12 mouse cellular contexts compared by ENCODE assay signal in the genomic region with DNA sequence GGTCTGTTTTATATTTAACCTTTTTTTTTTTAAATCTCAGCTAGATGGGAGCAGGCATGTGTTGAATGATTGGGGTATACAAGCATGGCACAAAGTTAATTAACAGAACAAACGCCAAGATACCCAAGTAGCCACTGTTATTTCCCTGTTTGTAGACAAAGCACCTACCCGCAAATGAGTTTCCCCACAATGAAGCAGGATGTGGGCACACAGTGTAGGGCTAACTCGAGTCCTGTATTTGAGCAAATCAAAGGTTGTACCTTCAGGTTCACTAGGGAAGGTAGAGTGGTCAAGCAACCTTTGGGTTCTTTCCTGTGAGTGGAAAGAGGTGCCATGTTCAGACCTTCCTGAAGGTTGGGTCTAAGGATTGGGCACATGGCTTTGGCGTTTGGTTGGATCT. TPM values are rescaled to one million over a fixed set of nuclear protein-coding genes. Genes with fewer than 3 reads are reported as not detected.
A peak's percentile ranks its signal among the peaks of the same experiment; 100 is the strongest.
DNase-seq lines count a peak whose midpoint lies in the region; ATAC-seq and TF ChIP-seq lines count a peak whose summit lies in the region.
"Had no signal": no experiment of that assay in that cellular context is flagged by ENCODE, and none has a peak within 500 bp of the region (broad histone marks: within the 10 kb centered on the region; RNA-seq: fewer than 3 reads in every experiment).

No protein-coding gene starts in this region.

- peaks cover 53% of the 10 kb centered on the region for H3K4me1 ChIP-seq in heart, postnatal 0 days (ENCODE audit: control insufficient read depth, insufficient read depth)
- H3K4me1 ChIP-seq in neural tube, embryonic 13.5 days (replicated peaks), result peaks cover 33% of the 10 kb centered on the region
- H3K4me1 ChIP-seq in liver, embryonic 12.5 days, result peaks cover 73% of the 10 kb centered on the region

- no peak for DNase-seq in heart, postnatal 0 days (ENCODE audit: low spot score)
- no peak for DNase-seq in heart, adult 9 months (ENCODE audit: low spot score in 2 of 2)
- no peak for DNase-seq in neural tube, embryonic 10.5 days (ENCODE audit: extremely low spot score, low spot score)
- no peak for DNase-seq in c-Kit-positive CD71-positive TER-119-positive erythroid progenitor cells, embryonic 14.5 days (ENCODE audit: low spot score)
- DNase-seq in thymus, postnatal 25 days, result no peak
- no peak for DNase-seq in adrenal gland, adult 8-10 months
- DNase-seq: adrenal gland, postnatal 36 days; lung, postnatal 14 days; spleen, adult 18-20 months had no signal

- no peak overlapping the region for H3K9ac ChIP-seq in heart, postnatal 0 days (replicated peaks; ENCODE audit: low read depth, low read length)
- no peak overlapping the region for H3K9ac ChIP-seq in neural tube, embryonic 13.5 days
- no peak overlapping the region for H3K9ac ChIP-seq in liver, embryonic 12.5 days
- H3K9ac ChIP-seq: forebrain, embryonic 13.5 days had no signal

- no peaks in the 10 kb centered on the region for H3K9me3 ChIP-seq in heart, postnatal 0 days (replicated peaks; ENCODE audit: control insufficient read depth, low read length)
- no peaks in the 10 kb centered on the region for H3K9me3 ChIP-seq in neural tube, embryonic 13.5 days
- no peaks in the 10 kb centered on the region for H3K9me3 ChIP-seq in liver, embryonic 12.5 days (replicated peaks)
- H3K9me3 ChIP-seq: forebrain, embryonic 13.5 days had no signal

- WGBS in heart, postnatal 0 days, result 81% methylated on average over 4 of the region's 4 CpGs
- 87% methylated on average over 4 of the region's 4 CpGs for WGBS in neural tube, embryonic 13.5 days
- WGBS in liver, embryonic 12.5 days (ENCODE audit: insufficient replicate concordance), result 60% methylated on average over 4 of the region's 4 CpGs

- TF ChIP-seq EP300 in heart, postnatal 0 days (IDR thresholded peaks at IDR 0.05; ENCODE audit: low read depth), result no peak

- H3K27ac ChIP-seq in heart, postnatal 0 days (ENCODE audit: low read depth), result peak overlapping the region; percentile 76
- H3K27ac ChIP-seq in neural tube, embryonic 13.5 days (replicated peaks), result peak overlapping the region; percentile 28; the same call in 1 of the 2 replicates
- 0 out of 2 replicates have a peak overlapping the region, but pooled peaks have one; percentile 23 for H3K27ac ChIP-seq in liver, embryonic 12.5 days
- H3K27ac ChIP-seq: forebrain, embryonic 13.5 days had no signal

- H3K4me3 ChIP-seq in heart, postnatal 0 days (ENCODE audit: low read depth, low read length), result no peak overlapping the region
- no peak overlapping the region for H3K4me3 ChIP-seq in neural tube, embryonic 13.5 days
- H3K4me3 ChIP-seq in liver, embryonic 12.5 days, result no peak overlapping the region
- H3K4me3 ChIP-seq: forebrain, embryonic 13.5 days had no signal

- TF ChIP-seq CTCF in heart, postnatal 0 days (IDR thresholded peaks at IDR 0.05; ENCODE audit: low read depth), result no peak

- no peak for ATAC-seq in heart, postnatal 0 days (ENCODE audit: insufficient read depth, low read depth)
- no peak for ATAC-seq in neural tube, embryonic 13.5 days (ENCODE audit: low read depth)
- no peak for ATAC-seq in liver, embryonic 12.5 days
- ATAC-seq: forebrain, embryonic 13.5 days had no signal

- H3K36me3 ChIP-seq in heart, postnatal 0 days (replicated peaks; ENCODE audit: control insufficient read depth, insufficient read depth, low read length), result no peaks in the 10 kb centered on the region
- no peaks in the 10 kb centered on the region for H3K36me3 ChIP-seq in neural tube, embryonic 13.5 days
- no peaks in the 10 kb centered on the region for H3K36me3 ChIP-seq in liver, embryonic 12.5 days

- H3K27me3 ChIP-seq in heart, postnatal 0 days (ENCODE audit: control insufficient read depth, insufficient read depth, low read length), result no peaks in the 10 kb centered on the region
- no peaks in the 10 kb centered on the region for H3K27me3 ChIP-seq in neural tube, embryonic 13.5 days
- H3K27me3 ChIP-seq in liver, embryonic 12.5 days (replicated peaks), result no peaks in the 10 kb centered on the region
- H3K27me3 ChIP-seq: forebrain, embryonic 13.5 days had no signal

- no peak overlapping the region for H3K4me2 ChIP-seq in heart, postnatal 0 days (ENCODE audit: low read depth, low read length)
- H3K4me2 ChIP-seq in neural tube, embryonic 13.5 days, result no peak overlapping the region
- H3K4me2 ChIP-seq in liver, embryonic 12.5 days, result 0 out of 2 replicates have a peak overlapping the region, but pooled peaks have one; percentile 10

RNA-seq across cellular contexts. Expression of gene Spred2, which starts 41.5 kb away (rescaled TPM):
- 7.5 and 8.2 TPM in 2 replicates for total RNA-seq in heart, postnatal 0 days (2014; rRNA removed; ENCODE audit: low replicate concordance)
- 3.2 TPM in 2 replicates for polyA plus RNA-seq in heart, postnatal 0 days (2015; fragmentation: Nextera tagmentation; extraction: Ambion mirVana)
- polyA plus RNA-seq in neural tube, embryonic 13.5 days (2015; fragmentation: Nextera tagmentation; extraction: Ambion mirVana), result 6.5 and 8.5 TPM in 2 replicates
- polyA plus RNA-seq in liver, embryonic 12.5 days (2016; fragmentation: Nextera tagmentation; extraction: Ambion mirVana), result 2.9 and 3.6 TPM in 2 replicates
- 10 to 100 TPM; 31.6 to 39.9 (median 37.2) TPM for total RNA-seq in adrenal gland, adult 8-10 months (2022)

Comparison
In these comparisons a context has a peak if more than half of its experiments do, and no peak if none do; other contexts are left out.
1. H3K27ac ChIP-seq: peak in every context shown above with its lines; median percentile 76 in heart, postnatal 0 days; 28 in neural tube, embryonic 13.5 days; 23 in liver, embryonic 12.5 days.